Mouse (Mus musculus) intestine, postnatal 0 days (tissue): ENCODE results near the gene Pgp. TPM values are rescaled to one million over a fixed set of nuclear protein-coding genes. Genes with fewer than 3 reads are reported as not detected.
"Not testable (repeated sequence)": the region's sequence is repeated elsewhere in the genome, so short reads cannot be mapped to it uniquely, and the experiment has no call there.

Experiments
- ATAC-seq: fragments of 200-750 bp; cut with Nextera tagmentation; 2 replicates; pipeline ENCODE4 v1.8.0; 2017; ENCODE audit warnings: mild to moderate bottlenecking, moderate TSS enrichment, moderate library complexity
- H3K27ac ChIP-seq: fragments of 300-500 bp; sonication (generic); 2 replicates; pipeline ENCODE4 v1.5.1; 2014; ENCODE audit warnings: mild to moderate bottlenecking, low read depth, low read length, moderate library complexity
- H3K27me3 ChIP-seq: fragments of 300-500 bp; sonication (generic); replicated peaks from 2 replicates; pipeline ENCODE4 v1.6.1; 2014; ENCODE audit warnings: low read length, mixed read lengths; ENCODE audit not compliant: control insufficient read depth, insufficient read depth
- H3K36me3 ChIP-seq: fragments of 300-500 bp; sonication (generic); 2 replicates; pipeline ENCODE4 v1.6.1; 2014; ENCODE audit warnings: mild to moderate bottlenecking, moderate library complexity; ENCODE audit not compliant: control insufficient read depth, insufficient read depth
- H3K4me1 ChIP-seq: fragments of 300-500 bp; sonication (generic); replicated peaks from 2 replicates; pipeline ENCODE4 v1.6.1; 2014; ENCODE audit warnings: antibody characterized with exemption, low read length, mixed read lengths; ENCODE audit not compliant: control insufficient read depth, insufficient read depth
- H3K4me2 ChIP-seq: fragments of 300-500 bp; sonication (generic); replicated peaks from 2 replicates; pipeline ENCODE4 v1.6.1; 2014; ENCODE audit warnings: low read depth, mild to moderate bottlenecking, moderate library complexity
- H3K4me3 ChIP-seq: fragments of 300-500 bp; sonication (generic); 2 replicates; pipeline ENCODE4 v1.5.1; 2014; ENCODE audit warnings: low read depth, low read length
- H3K9ac ChIP-seq: fragments of 300-500 bp; sonication (generic); 2 replicates; pipeline ENCODE4 v1.6.1; 2014; ENCODE audit warnings: mild to moderate bottlenecking, low read depth, low read length
- H3K9me3 ChIP-seq: fragments of 300-500 bp; sonication (generic); 2 replicates; pipeline ENCODE4 v1.6.1; 2016; ENCODE audit warnings: mixed run types; ENCODE audit not compliant: control insufficient read depth
- CTCF ChIP-seq: sonication (generic); IDR thresholded peaks from 2 replicates; pipeline ENCODE4 v1.5.1; 2016; ENCODE audit warnings: low read depth, mild to moderate bottlenecking, control low read depth, antibody characterized with exemption, moderate library complexity
- WGBS: fragments of 180-500 bp; shearing (Covaris S2); extraction: QIAGEN DNeasy Blood & Tissue Kit; methylation state at CpG from one replicate; pipeline ENCODE4 v1.1.7; 2014; 5-methylcytosine and 5-hydroxymethylcytosine counted together
- polyA plus RNA-seq: library from polyadenylated mRNA; unstranded; fragments of >200 nt; fragmentation: Nextera tagmentation; extraction: Ambion mirVana; gene quantifications from 2 replicates; pipeline ENCODE4 v1.2.1, GENCODE M21; 2015

The Pgp gene
- 64.5 and 69.4 TPM in 2 replicates for polyA plus RNA-seq

DNA sequence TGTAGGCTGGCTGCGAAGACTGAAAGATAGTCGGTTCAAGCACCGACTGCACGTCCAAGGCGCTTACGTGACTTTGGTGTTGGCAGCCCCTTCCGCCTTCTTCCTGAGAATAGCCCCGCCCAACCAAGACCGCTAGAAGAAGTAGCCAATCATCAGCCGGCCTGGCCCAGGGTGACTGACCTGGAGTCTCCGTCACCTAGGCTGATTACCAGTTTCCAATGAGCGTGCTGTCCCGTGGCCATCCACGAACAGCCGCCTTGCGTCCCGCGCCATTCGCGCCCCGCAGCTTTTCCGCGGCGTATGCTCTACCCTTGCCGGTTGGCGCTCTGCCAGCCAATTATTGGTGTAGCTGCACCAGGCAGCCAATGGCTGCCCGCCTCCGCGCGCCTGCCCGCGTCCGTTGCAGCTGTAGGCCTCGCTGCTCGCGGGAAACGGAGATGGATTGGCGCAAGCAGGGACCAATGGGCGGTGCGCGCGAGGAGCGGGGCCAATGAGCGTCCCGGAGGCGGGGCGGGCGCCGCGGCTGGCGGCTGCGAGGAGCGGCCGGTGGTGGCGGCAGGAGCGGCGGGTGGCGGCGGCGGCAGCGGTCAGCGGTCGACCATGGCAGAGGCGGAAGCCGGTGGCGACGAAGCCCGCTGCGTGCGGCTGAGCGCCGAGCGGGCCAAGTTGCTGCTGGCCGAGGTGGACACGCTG, at the start of gene Pgp, which contains the start of gene E4f1:
TSS of gene Pgp (plus strand) at position 483 of the 693 bp plus-strand sequence.
TSS of gene E4f1 (minus strand) at position 404 of the 693 bp plus-strand sequence.
- H3K4me3 ChIP-seq = peak within 1 kb of the TSS; percentile 80
- peak; percentile 94 for ATAC-seq
- no peak for TF ChIP-seq CTCF
- no peaks in the 10 kb centered on the region for H3K4me1 ChIP-seq
- H3K9ac ChIP-seq = peak within 1 kb of the TSS; percentile 93
- H3K27ac ChIP-seq = peak within 1 kb of the TSS; percentile 94
- under 1% methylated on average over 71 of the region's 75 CpGs for WGBS
- peaks cover 12% of the 10 kb centered on the region for H3K36me3 ChIP-seq
- H3K4me2 ChIP-seq = peak within 1 kb of the TSS; percentile 99
- H3K27me3 ChIP-seq = no peaks in the 10 kb centered on the region
- H3K9me3 ChIP-seq = no peaks in the 10 kb centered on the region

GRCm38 (mm10) chr17:24423114-24423513, 47.1 kb upstream of the Pgp start:
- no peak overlapping the region for H3K4me2 ChIP-seq
- no peak for TF ChIP-seq CTCF
- WGBS = 94% methylated on average over 4 of the region's 4 CpGs
- no peaks in the 10 kb centered on the region for H3K27me3 ChIP-seq
- H3K36me3 ChIP-seq = peaks cover 61% of the 10 kb centered on the region
- no peaks in the 10 kb centered on the region for H3K9me3 ChIP-seq
- no peak overlapping the region for H3K27ac ChIP-seq
- ATAC-seq = no peak
- H3K9ac ChIP-seq = no peak overlapping the region
- no peaks in the 10 kb centered on the region for H3K4me1 ChIP-seq
- H3K4me3 ChIP-seq = no peak overlapping the region

- Histone ChIP-seq H3K27ac (peak overlapping the region; percentile 50; the same call in 1 of the 2 replicates), H3K4me3 (no peak overlapping the region), H3K36me3 (peaks cover 49% of the 10 kb centered on the region), H3K9me3 (no peaks in the 10 kb centered on the region), H3K4me2 (no peak overlapping the region), H3K4me1 (no peaks in the 10 kb centered on the region), H3K9ac (no peak overlapping the region), H3K27me3 (no peaks in the 10 kb centered on the region)
- TF ChIP-seq CTCF = no peak
- no peak for ATAC-seq
- 95% methylated on average over 5 of the region's 5 CpGs for WGBS
Observed at GRCm38 (mm10) chr17:24424489-24424888, 45.7 kb upstream of the Pgp start.

DNA sequence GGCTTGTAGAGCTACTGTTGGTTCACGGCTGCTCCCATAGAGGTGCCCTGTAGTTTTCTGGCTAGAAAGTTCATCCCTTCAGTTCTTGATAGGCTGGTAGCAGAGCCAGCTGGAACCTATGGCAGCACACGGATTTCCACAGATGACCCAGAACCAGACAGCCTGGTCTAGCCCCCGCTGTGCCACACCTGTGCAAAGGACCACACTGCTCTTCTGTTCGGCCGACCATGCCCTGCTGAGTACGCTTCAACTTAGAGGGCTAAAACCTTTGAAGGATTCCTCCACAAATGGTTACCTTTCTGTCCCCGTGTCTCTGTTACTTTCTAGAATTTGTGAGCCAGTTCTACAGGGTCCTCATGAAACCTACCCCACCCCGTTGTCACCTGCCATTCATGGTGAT, 44.9 kb upstream of the Pgp start:
- H3K9ac ChIP-seq, ATAC-seq: not testable (repeated sequence)

GRCm38 (mm10) chr17:24425905-24426304, 44.3 kb upstream of the Pgp start:
- H3K4me2 ChIP-seq = peak overlapping the region; percentile 77
- ATAC-seq = no peak
- no peaks in the 10 kb centered on the region for H3K4me1 ChIP-seq
- H3K9me3 ChIP-seq = no peaks in the 10 kb centered on the region
- no peak for TF ChIP-seq CTCF
- H3K9ac ChIP-seq = no peak overlapping the region
- 68% methylated on average over 7 of the region's 7 CpGs for WGBS
- H3K36me3 ChIP-seq = peaks cover 35% of the 10 kb centered on the region
- peak overlapping the region; percentile 93 for H3K27ac ChIP-seq
- H3K27me3 ChIP-seq = no peaks in the 10 kb centered on the region
- peak overlapping the region; percentile 66; the same call in 1 of the 2 replicates for H3K4me3 ChIP-seq

More for the DNA sequence above, 44.9 kb upstream of the Pgp start:
- not testable (repeated sequence) for H3K27me3 ChIP-seq, H3K9me3 ChIP-seq, H3K4me2 ChIP-seq, H3K4me3 ChIP-seq, H3K27ac ChIP-seq, H3K4me1 ChIP-seq
- WGBS = 66% methylated on average over 4 of the region's 8 CpGs
- peaks cover 41% of the 10 kb centered on the region for H3K36me3 ChIP-seq

DNA sequence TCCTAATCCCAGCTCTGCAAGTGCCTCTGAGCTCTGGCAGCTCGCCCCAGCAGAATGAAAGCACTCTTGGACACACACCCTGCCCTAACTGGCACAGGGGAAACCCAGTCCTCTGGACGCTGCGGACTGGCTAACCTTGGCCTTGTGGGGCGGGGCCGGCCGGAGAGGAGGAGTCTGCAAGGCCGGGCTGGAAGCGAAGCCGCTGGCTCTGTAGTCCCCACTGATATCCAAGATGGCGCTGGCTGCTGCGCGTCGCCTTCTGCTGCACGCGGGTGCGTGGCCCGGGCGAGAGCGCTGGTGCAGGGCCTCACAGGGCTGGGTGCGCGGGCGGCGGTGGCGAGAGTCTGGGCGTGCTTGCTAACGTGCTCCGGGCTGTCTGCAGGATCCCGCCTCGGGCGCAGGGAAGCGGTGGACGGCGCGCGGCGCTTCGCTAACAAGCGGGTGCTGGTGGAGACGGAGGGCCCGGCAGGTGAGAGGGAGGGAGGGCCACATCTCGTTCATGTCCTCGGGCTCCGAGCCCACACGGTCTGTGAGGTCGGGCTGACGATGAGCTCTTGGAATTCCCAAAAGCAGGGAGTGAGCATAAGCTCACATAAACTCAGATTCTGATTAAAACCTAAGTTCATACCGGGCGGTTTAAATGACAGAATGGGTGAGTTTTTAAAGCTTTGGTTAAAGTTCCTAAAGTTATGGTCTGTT, 43.6 kb upstream of the Pgp start, which contains the start of gene Eci1:
TSS of gene Eci1 (plus strand) at position 171 of the 699 bp plus-strand sequence.
- no peaks in the 10 kb centered on the region for H3K4me1 ChIP-seq
- peak within 1 kb of the TSS; percentile 82 for H3K9ac ChIP-seq
- H3K27ac ChIP-seq = peak within 1 kb of the TSS; percentile 93
- TF ChIP-seq CTCF = no peak; the same call in 1 of the 2 replicates
- peak within 1 kb of the TSS; percentile 77 for H3K4me2 ChIP-seq
- peaks cover 28% of the 10 kb centered on the region for H3K36me3 ChIP-seq
- ATAC-seq = peak; percentile 95
- H3K9me3 ChIP-seq = no peaks in the 10 kb centered on the region
- WGBS = under 1% methylated on average over 48 of the region's 48 CpGs
- no peaks in the 10 kb centered on the region for H3K27me3 ChIP-seq
- H3K4me3 ChIP-seq = peak within 1 kb of the TSS; percentile 66
